Mouse (Mus musculus): Measurements from ENCODE around the gene Myo3b. TPM values are rescaled to one million over a fixed set of nuclear protein-coding genes. Genes with fewer than 3 reads are reported as not detected.

Gene Myo3b
- polyA plus RNA-seq, 1 experiment from 2014 or later = 0.24 TPM

- Histone ChIP-seq H3K9ac (no peak overlapping the region), H3K27ac (ENCODE audit: low read depth) (no peak overlapping the region), H3K27me3 (ENCODE audit: insufficient read depth, low read length) (no peaks in the 10 kb centered on the region; the same call in 1 of the 2 replicates), H3K4me1 (ENCODE audit: insufficient read depth) (no peaks in the 10 kb centered on the region), H3K4me3 (ENCODE audit: low read depth, low read length) (no peak overlapping the region), H3K9me3 (ENCODE audit: low read depth, low read length) (no peaks in the 10 kb centered on the region), H3K36me3 (ENCODE audit: insufficient read depth) (no peaks in the 10 kb centered on the region), H3K4me2 (no peak overlapping the region)
- TF ChIP-seq CTCF (IDR thresholded peaks at IDR 0.05; ENCODE audit: low read depth) = no peak
- ATAC-seq (ENCODE audit: insufficient read depth) (no peak), DNase-seq (no peak)
- 38% methylated on average over 16 of the region's 16 CpGs for WGBS
Measured at GRCm38 (mm10) chr2:70118376-70119264, 79.7 kb downstream of the Myo3b start.

- Histone ChIP-seq H3K4me1 (ENCODE audit: insufficient read depth) (no peaks in the 10 kb centered on the region), H3K27me3 (ENCODE audit: insufficient read depth, low read length) (no peaks in the 10 kb centered on the region; the same call in 1 of the 2 replicates), H3K36me3 (ENCODE audit: insufficient read depth) (no peaks in the 10 kb centered on the region), H3K9me3 (ENCODE audit: low read depth, low read length) (no peaks in the 10 kb centered on the region), H3K4me2 (no peak overlapping the region), H3K27ac (ENCODE audit: low read depth) (no peak overlapping the region), H3K9ac (no peak overlapping the region), H3K4me3 (ENCODE audit: low read depth, low read length) (no peak overlapping the region)
- TF ChIP-seq CTCF (IDR thresholded peaks at IDR 0.05; ENCODE audit: low read depth) = no peak
- no peak for ATAC-seq (ENCODE audit: insufficient read depth)
- WGBS = 90% methylated on average over 2 of the region's 2 CpGs
- DNase-seq = no peak
Measured at GRCm38 (mm10) chr2:70119265-70119663, 80.3 kb downstream of the Myo3b start.

DNA sequence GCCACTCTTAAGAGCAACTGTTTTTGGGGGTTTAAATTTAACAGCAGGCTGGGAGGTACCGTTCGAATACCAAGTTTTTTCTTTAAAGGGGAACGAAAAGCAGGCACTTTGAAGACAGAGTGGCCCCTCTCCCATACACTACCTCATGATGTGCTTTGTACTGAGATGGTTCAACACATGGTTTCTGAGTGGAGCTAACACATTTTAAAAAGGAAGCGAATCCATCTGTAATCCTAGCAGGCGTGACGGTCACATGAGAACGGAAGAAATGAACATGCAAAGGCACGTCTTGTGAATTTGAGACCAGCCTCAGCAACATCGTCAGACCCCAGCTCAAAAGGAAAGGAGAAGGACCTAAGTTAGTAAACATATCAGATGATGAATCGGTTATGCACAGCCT, 87.4 kb downstream of the Myo3b start:
- no peak overlapping the region for H3K4me3 ChIP-seq (ENCODE audit: low read depth, low read length)
- no peak overlapping the region for H3K27ac ChIP-seq (ENCODE audit: low read depth)
- H3K9me3 ChIP-seq (ENCODE audit: low read depth, low read length) = no peaks in the 10 kb centered on the region
- 65% methylated on average over 10 of the region's 10 CpGs for WGBS
- no peaks in the 10 kb centered on the region for H3K36me3 ChIP-seq (ENCODE audit: insufficient read depth)
- TF ChIP-seq CTCF (IDR thresholded peaks at IDR 0.05; ENCODE audit: low read depth) = no peak
- no peak overlapping the region for H3K4me2 ChIP-seq
- no peak overlapping the region for H3K9ac ChIP-seq
- H3K27me3 ChIP-seq (ENCODE audit: insufficient read depth, low read length) = peaks cover 5% of the 10 kb centered on the region; the same call in 1 of the 2 replicates
- H3K4me1 ChIP-seq (ENCODE audit: insufficient read depth) = peaks cover 6% of the 10 kb centered on the region; the same call in 1 of the 2 replicates
- ATAC-seq (ENCODE audit: insufficient read depth) (peak; percentile 4; the same call in 1 of the 2 replicates), DNase-seq (no peak)

DNA sequence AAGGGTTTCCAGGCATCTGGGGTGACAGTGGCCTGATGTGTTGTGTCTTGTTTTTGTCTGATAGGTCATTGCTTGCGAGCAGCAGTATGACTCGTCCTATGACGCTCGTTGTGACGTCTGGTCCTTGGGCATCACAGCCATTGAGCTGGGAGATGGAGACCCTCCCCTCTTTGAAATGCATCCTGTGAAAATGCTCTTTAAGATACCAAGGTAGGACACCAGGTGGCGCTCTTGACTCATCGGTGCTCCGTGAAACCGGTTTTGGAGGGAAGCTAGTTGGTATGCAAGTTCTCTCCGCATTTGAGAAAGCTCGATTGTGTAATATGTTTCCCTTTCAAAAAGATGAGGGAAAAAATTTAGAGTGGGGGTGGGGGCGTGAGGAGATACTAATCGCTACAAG, 87.9 kb downstream of the Myo3b start:
- H3K27ac ChIP-seq (ENCODE audit: low read depth) = no peak overlapping the region
- TF ChIP-seq CTCF (IDR thresholded peaks at IDR 0.05; ENCODE audit: low read depth) = peak; percentile 94
- H3K27me3 ChIP-seq (ENCODE audit: insufficient read depth, low read length) = peaks cover 5% of the 10 kb centered on the region; the same call in 1 of the 2 replicates
- no peaks in the 10 kb centered on the region for H3K9me3 ChIP-seq (ENCODE audit: low read depth, low read length)
- H3K4me3 ChIP-seq (ENCODE audit: low read depth, low read length) = no peak overlapping the region
- H3K4me1 ChIP-seq (ENCODE audit: insufficient read depth) = peaks cover 6% of the 10 kb centered on the region; the same call in 1 of the 2 replicates
- no peaks in the 10 kb centered on the region for H3K36me3 ChIP-seq (ENCODE audit: insufficient read depth)
- no peak overlapping the region for H3K9ac ChIP-seq
- peak overlapping the region; percentile 44 for H3K4me2 ChIP-seq
- DNase-seq = peak; percentile 95
- WGBS = under 1% methylated on average over 13 of the region's 13 CpGs
- ATAC-seq (ENCODE audit: insufficient read depth) = peak; percentile 70

DNA sequence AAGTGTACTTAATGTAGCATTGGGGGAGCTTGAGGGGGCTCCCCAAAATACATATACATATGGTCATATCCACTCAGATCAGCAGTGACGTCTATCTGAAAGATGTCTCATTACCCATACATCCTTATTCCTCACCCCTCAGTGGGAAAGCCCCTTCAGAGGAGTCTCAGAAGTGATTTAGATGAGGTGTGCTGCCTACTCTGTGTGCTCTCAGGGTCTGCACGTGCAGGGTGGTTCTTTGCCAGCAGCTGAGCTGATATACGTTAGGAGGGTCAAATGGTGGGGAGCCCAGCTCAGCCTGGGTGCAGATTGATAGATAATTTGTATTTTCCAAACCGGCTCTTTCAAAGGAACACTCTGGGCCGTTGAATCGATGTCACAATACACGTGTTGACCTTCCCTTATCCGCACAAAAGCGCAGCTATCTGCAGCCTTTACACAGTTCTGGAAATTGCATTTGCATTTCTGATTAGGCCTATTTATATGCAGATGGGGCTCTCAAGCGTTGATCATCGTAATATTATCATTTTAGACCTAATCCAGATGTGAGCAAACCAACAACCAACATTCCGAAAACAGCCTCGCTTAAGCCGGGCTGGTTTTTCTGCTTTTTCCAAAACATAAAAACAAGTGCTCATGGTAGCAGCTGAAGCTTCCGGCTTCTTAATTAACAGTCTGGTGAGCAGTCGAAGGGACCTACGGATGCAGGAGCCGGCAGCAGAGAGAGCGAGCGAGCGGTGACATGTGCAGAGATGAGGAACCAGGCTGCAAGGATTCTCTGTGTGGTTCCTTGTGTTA, 88.6 kb downstream of the Myo3b start:
- peak overlapping the region; percentile 44 for H3K4me2 ChIP-seq
- no peaks in the 10 kb centered on the region for H3K36me3 ChIP-seq (ENCODE audit: insufficient read depth)
- no peak for TF ChIP-seq CTCF (IDR thresholded peaks at IDR 0.05; ENCODE audit: low read depth)
- no peak overlapping the region for H3K27ac ChIP-seq (ENCODE audit: low read depth)
- ATAC-seq (ENCODE audit: insufficient read depth) (peak; percentile 41; the same call in 1 of the 2 replicates), DNase-seq (peak; percentile 34)
- no peak overlapping the region for H3K4me3 ChIP-seq (ENCODE audit: low read depth, low read length)
- peaks cover 6% of the 10 kb centered on the region; the same call in 1 of the 2 replicates for H3K4me1 ChIP-seq (ENCODE audit: insufficient read depth)
- H3K9ac ChIP-seq = no peak overlapping the region
- 12% methylated on average over 21 of the region's 21 CpGs for WGBS
- H3K27me3 ChIP-seq (ENCODE audit: insufficient read depth, low read length) = peaks cover 5% of the 10 kb centered on the region; the same call in 1 of the 2 replicates
- no peaks in the 10 kb centered on the region for H3K9me3 ChIP-seq (ENCODE audit: low read depth, low read length)

DNA sequence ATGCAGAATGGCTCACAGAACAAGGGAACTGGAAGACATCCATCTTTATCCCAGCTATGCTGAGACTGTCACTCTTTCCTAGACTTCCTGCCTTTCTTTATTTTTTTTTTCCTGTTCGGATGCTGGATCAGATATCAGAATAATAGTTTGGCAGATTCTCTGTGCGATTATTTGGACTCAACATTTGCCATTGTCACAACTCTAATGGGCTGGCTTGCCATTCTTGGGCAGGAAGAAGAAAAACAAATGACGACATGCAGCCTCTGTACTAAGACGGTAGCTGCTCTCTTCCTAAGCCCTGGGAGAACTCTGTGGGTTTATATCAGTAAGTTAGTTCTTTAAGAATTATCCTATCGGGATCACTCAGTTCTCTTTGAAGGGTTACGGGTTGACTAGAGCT, 89.7 kb downstream of the Myo3b start:
- no peak overlapping the region for H3K27ac ChIP-seq (ENCODE audit: low read depth)
- no peaks in the 10 kb centered on the region for H3K36me3 ChIP-seq (ENCODE audit: insufficient read depth)
- H3K9me3 ChIP-seq (ENCODE audit: low read depth, low read length) = no peaks in the 10 kb centered on the region
- 52% methylated on average over 6 of the region's 6 CpGs for WGBS
- DNase-seq (peak; percentile 40), ATAC-seq (ENCODE audit: insufficient read depth) (no peak)
- peaks cover 5% of the 10 kb centered on the region; the same call in 1 of the 2 replicates for H3K27me3 ChIP-seq (ENCODE audit: insufficient read depth, low read length)
- no peak for TF ChIP-seq CTCF (IDR thresholded peaks at IDR 0.05; ENCODE audit: low read depth)
- no peak overlapping the region for H3K4me3 ChIP-seq (ENCODE audit: low read depth, low read length)
- H3K4me2 ChIP-seq = no peak overlapping the region
- H3K9ac ChIP-seq = no peak overlapping the region
- peaks cover 6% of the 10 kb centered on the region; the same call in 1 of the 2 replicates for H3K4me1 ChIP-seq (ENCODE audit: insufficient read depth)

All from lung, embryonic 14.5 days (tissue).